ENCODE assay signal across 8 mouse cellular contexts in genomic region chr6:108783184-108783881, GRCm38 (mm10). TPM values are rescaled to one million over a fixed set of nuclear protein-coding genes. Genes with fewer than 3 reads are reported as not detected.
DNase-seq lines count a peak whose midpoint lies in the region; ATAC-seq and TF ChIP-seq lines count a peak whose summit lies in the region.

No protein-coding gene starts in this region.

- peaks cover 8% of the 10 kb centered on the region for H3K4me1 ChIP-seq in thymus, adult 2 months (replicated peaks; ENCODE audit: control insufficient read depth, insufficient read depth, low read length)
- H3K4me1 ChIP-seq in intestine, postnatal 0 days (replicated peaks; ENCODE audit: control insufficient read depth, insufficient read depth, low read length) = peaks cover 5% of the 10 kb centered on the region; the same call in 1 of the 2 replicates
- H3K4me1 ChIP-seq in limb, embryonic 15.5 days = peaks cover 18% of the 10 kb centered on the region
- H3K4me1 ChIP-seq in midbrain, embryonic 13.5 days (replicated peaks) = peaks cover 23% of the 10 kb centered on the region

- H3K27me3 ChIP-seq in thymus, adult 2 months (ENCODE audit: control insufficient read depth, insufficient read depth, low read length) = no peaks in the 10 kb centered on the region
- H3K27me3 ChIP-seq in intestine, postnatal 0 days (replicated peaks; ENCODE audit: control insufficient read depth, insufficient read depth, low read length) = no peaks in the 10 kb centered on the region
- no peaks in the 10 kb centered on the region for H3K27me3 ChIP-seq in limb, embryonic 15.5 days
- H3K27me3 ChIP-seq in midbrain, embryonic 13.5 days = no peaks in the 10 kb centered on the region

- no peaks in the 10 kb centered on the region for H3K36me3 ChIP-seq in thymus, adult 2 months (ENCODE audit: control insufficient read depth, insufficient read depth, low read length)
- no peaks in the 10 kb centered on the region for H3K36me3 ChIP-seq in intestine, postnatal 0 days (ENCODE audit: control insufficient read depth, insufficient read depth)
- H3K36me3 ChIP-seq in limb, embryonic 15.5 days = no peaks in the 10 kb centered on the region
- no peaks in the 10 kb centered on the region for H3K36me3 ChIP-seq in midbrain, embryonic 13.5 days

- no peaks in the 10 kb centered on the region for H3K9me3 ChIP-seq in intestine, postnatal 0 days (ENCODE audit: control insufficient read depth)
- no peaks in the 10 kb centered on the region for H3K9me3 ChIP-seq in limb, embryonic 15.5 days
- no peaks in the 10 kb centered on the region for H3K9me3 ChIP-seq in midbrain, embryonic 13.5 days

- TF ChIP-seq POLR2A in thymus, adult 2 months (IDR thresholded peaks at IDR 0.05; ENCODE audit: control insufficient read depth, extremely low read depth, insufficient read depth, low read length, poor library complexity) = no peak

- under 1% methylated on average over 57 of the region's 57 CpGs for WGBS in thymus, adult 2 months
- WGBS in intestine, postnatal 0 days = under 1% methylated on average over 57 of the region's 57 CpGs
- WGBS in limb, embryonic 15.5 days = 0% methylated on average over 57 of the region's 57 CpGs
- under 1% methylated on average over 57 of the region's 57 CpGs for WGBS in midbrain, embryonic 13.5 days

- no peak overlapping the region for H3K27ac ChIP-seq in thymus, adult 2 months (ENCODE audit: control insufficient read depth, insufficient read depth, low read length)
- peak overlapping the region; percentile 87 for H3K27ac ChIP-seq in intestine, postnatal 0 days (ENCODE audit: low read depth, low read length)
- H3K27ac ChIP-seq in limb, embryonic 15.5 days = peak overlapping the region; percentile 83
- H3K27ac ChIP-seq in midbrain, embryonic 13.5 days = peak overlapping the region; percentile 81

- TF ChIP-seq CTCF in thymus, adult 2 months (IDR thresholded peaks at IDR 0.05; ENCODE audit: borderline replicate concordance, control insufficient read depth, extremely low read depth, insufficient read depth, low read length, poor library complexity) = no peak
- 0 out of 2 replicates have a peak, but pooled peaks have one; percentile 23 for TF ChIP-seq CTCF in intestine, postnatal 0 days (IDR thresholded peaks at IDR 0.05; ENCODE audit: low read depth)

- DNase-seq in thymus, adult 2 months = peak; percentile 31
- no peak for DNase-seq in thymus, postnatal 25 days
- DNase-seq in thymus, postnatal 4 days = peak; percentile 48

- peak overlapping the region; percentile 94 for H3K9ac ChIP-seq in intestine, postnatal 0 days (ENCODE audit: low read depth, low read length)
- H3K9ac ChIP-seq in limb, embryonic 15.5 days = peak overlapping the region; percentile 99
- peak overlapping the region; percentile 93 for H3K9ac ChIP-seq in midbrain, embryonic 13.5 days (replicated peaks)

- H3K4me2 ChIP-seq in intestine, postnatal 0 days (replicated peaks; ENCODE audit: low read depth) = peak overlapping the region; percentile 75
- H3K4me2 ChIP-seq in limb, embryonic 15.5 days = peak overlapping the region; percentile 76
- H3K4me2 ChIP-seq in midbrain, embryonic 13.5 days (replicated peaks) = peak overlapping the region; percentile 86

- peak; percentile 15 for ATAC-seq in common myeloid progenitor, adult 5-6 weeks (replicated peaks; ENCODE audit: low read depth, poor library complexity, severe bottlenecking)
- ATAC-seq in granulocyte monocyte progenitor cell, adult 5-6 weeks (replicated peaks; ENCODE audit: poor library complexity, severe bottlenecking) = peak; percentile 34
- peak; percentile 42 for ATAC-seq in intestine, postnatal 0 days
- peak; percentile 52; the same call in 1 of the 2 replicates for ATAC-seq in limb, embryonic 15.5 days (ENCODE audit: insufficient number of reproducible peaks, low FRiP score, low TSS enrichment, low read depth)
- ATAC-seq in midbrain, embryonic 13.5 days = peak; percentile 88

- peak overlapping the region; percentile 97 for H3K4me3 ChIP-seq in thymus, adult 2 months (ENCODE audit: control insufficient read depth, insufficient read depth, low read length)
- peak overlapping the region; percentile 100 for H3K4me3 ChIP-seq in intestine, postnatal 0 days (ENCODE audit: low read depth, low read length)
- H3K4me3 ChIP-seq in limb, embryonic 15.5 days = peak overlapping the region; percentile 100
- peak overlapping the region; percentile 100 for H3K4me3 ChIP-seq in midbrain, embryonic 13.5 days (replicated peaks)

RNA-seq across cellular contexts. Expression of gene Arl8b, which starts 0.4 kb away (rescaled TPM):
- 22.1 and 22.3 TPM in 2 replicates for polyA plus RNA-seq in thymus, adult 2 months (2012; rRNA removed)
- 59.3 and 88.5 TPM in 2 replicates for total RNA-seq in common myeloid progenitor, adult 5-6 weeks (2017)
- 96.8 and 113 TPM in 2 replicates for total RNA-seq in granulocyte monocyte progenitor cell, adult 5-6 weeks (2014; fragmentation: Nextera tagmentation)
- 59.2 and 91.6 TPM in 2 replicates for total RNA-seq in granulocyte monocyte progenitor cell, adult 5-6 weeks (2017)
- polyA plus RNA-seq in intestine, postnatal 0 days (2015; fragmentation: Nextera tagmentation; extraction: Ambion mirVana) = 59.5 and 59.6 TPM in 2 replicates
- 79.3 and 85.7 TPM in 2 replicates for polyA plus RNA-seq in limb, embryonic 15.5 days (2015; fragmentation: Nextera tagmentation; extraction: Ambion mirVana)
- polyA plus RNA-seq in midbrain, embryonic 13.5 days (2015; fragmentation: Nextera tagmentation; extraction: Ambion mirVana) = 82.3 and 83.5 TPM in 2 replicates

RNA-seq across cellular contexts. Expression of gene Edem1, which starts 45.1 kb away (rescaled TPM):
- polyA plus RNA-seq in thymus, adult 2 months (2012; rRNA removed) = 241 and 286 TPM in 2 replicates
- 23.2 and 41.7 TPM in 2 replicates for total RNA-seq in common myeloid progenitor, adult 5-6 weeks (2017)
- total RNA-seq in granulocyte monocyte progenitor cell, adult 5-6 weeks (2014; fragmentation: Nextera tagmentation) = 70.0 and 110 TPM in 2 replicates
- total RNA-seq in granulocyte monocyte progenitor cell, adult 5-6 weeks (2017) = 53.6 and 60.7 TPM in 2 replicates
- 40.4 and 41.3 TPM in 2 replicates for polyA plus RNA-seq in intestine, postnatal 0 days (2015; fragmentation: Nextera tagmentation; extraction: Ambion mirVana)
- 14.4 and 19.5 TPM in 2 replicates for polyA plus RNA-seq in limb, embryonic 15.5 days (2015; fragmentation: Nextera tagmentation; extraction: Ambion mirVana)
- 5.0 and 6.6 TPM in 2 replicates for polyA plus RNA-seq in midbrain, embryonic 13.5 days (2015; fragmentation: Nextera tagmentation; extraction: Ambion mirVana)

Comparison
In these comparisons a context has a peak if more than half of its experiments do, and no peak if none do; other contexts are left out.
1. ATAC-seq: peak in every context shown above with its lines; median percentile 88 in midbrain, embryonic 13.5 days; 52 in limb, embryonic 15.5 days; 42 in intestine, postnatal 0 days; 34 in granulocyte monocyte progenitor cell, adult 5-6 weeks; 15 in common myeloid progenitor, adult 5-6 weeks.